Mouse (Mus musculus): Measurements from ENCODE around the gene Sod1. TPM values are rescaled to one million over a fixed set of nuclear protein-coding genes. Genes with fewer than 3 reads are reported as not detected.
A peak's percentile ranks its signal among the peaks of the same experiment; 100 is the strongest.
"Not testable (repeated sequence)": the region's sequence is repeated elsewhere in the genome, so short reads cannot be mapped to it uniquely, and the experiment has no call there.

Gene Sod1
- polyA plus RNA-seq, 1 experiment: 109 TPM

- Histone ChIP-seq H3K27me3 (ENCODE audit: control insufficient read depth) (no peaks in the 10 kb centered on the region), H3K4me1 (ENCODE audit: control insufficient read depth) (peaks cover 62% of the 10 kb centered on the region), H3K9me3 (ENCODE audit: control insufficient read depth, low read length) (peaks cover 5% of the 10 kb centered on the region; the same call in 1 of the 2 replicates), H3K4me3 (replicated peaks) (no peak overlapping the region), H3K36me3 (ENCODE audit: control insufficient read depth) (no peaks in the 10 kb centered on the region; the same call in 1 of the 2 replicates)
- TF ChIP-seq TAL1 (IDR thresholded peaks at IDR 0.05; ENCODE audit: low read length) (no peak), GATA1 (IDR thresholded peaks at IDR 0.05; ENCODE audit: low read length) (no peak)
Observed at GRCm38 (mm10) chr16:90216414-90216813, 4.1 kb upstream of the Sod1 start.

- TF ChIP-seq GATA1 (IDR thresholded peaks at IDR 0.05; ENCODE audit: low read length) (no peak), TAL1 (IDR thresholded peaks at IDR 0.05; ENCODE audit: low read length) (no peak)
- H3K36me3 ChIP-seq (ENCODE audit: control insufficient read depth): peaks cover 2% of the 10 kb centered on the region
- H3K27me3 ChIP-seq (ENCODE audit: control insufficient read depth): no peaks in the 10 kb centered on the region
- peaks cover 63% of the 10 kb centered on the region for H3K4me1 ChIP-seq (ENCODE audit: control insufficient read depth)
- no peaks in the 10 kb centered on the region for H3K9me3 ChIP-seq (ENCODE audit: control insufficient read depth, low read length)
- no peak overlapping the region for H3K4me3 ChIP-seq (replicated peaks)
Observed at GRCm38 (mm10) chr16:90217356-90217755, 3.2 kb upstream of the Sod1 start.

- H3K4me3 ChIP-seq (replicated peaks): no peak overlapping the region
- peaks cover 68% of the 10 kb centered on the region for H3K4me1 ChIP-seq (ENCODE audit: control insufficient read depth)
- no peaks in the 10 kb centered on the region for H3K27me3 ChIP-seq (ENCODE audit: control insufficient read depth)
- no peaks in the 10 kb centered on the region for H3K9me3 ChIP-seq (ENCODE audit: control insufficient read depth, low read length)
- TF ChIP-seq GATA1 (IDR thresholded peaks at IDR 0.05; ENCODE audit: low read length) (no peak), TAL1 (IDR thresholded peaks at IDR 0.05; ENCODE audit: low read length) (no peak)
- peaks cover 8% of the 10 kb centered on the region for H3K36me3 ChIP-seq (ENCODE audit: control insufficient read depth)
Observed at GRCm38 (mm10) chr16:90217926-90218325, 2.6 kb upstream of the Sod1 start.

GRCm38 (mm10) chr16:90219445-90219844 lies 1.1 kb upstream of the Sod1 start:
- peaks cover 23% of the 10 kb centered on the region for H3K36me3 ChIP-seq (ENCODE audit: control insufficient read depth)
- H3K9me3 ChIP-seq (ENCODE audit: control insufficient read depth, low read length); H3K27me3 ChIP-seq (ENCODE audit: control insufficient read depth); H3K4me3 ChIP-seq (replicated peaks): not testable (repeated sequence)
- peaks cover 68% of the 10 kb centered on the region for H3K4me1 ChIP-seq (ENCODE audit: control insufficient read depth)

GRCm38 (mm10) chr16:90220892-90221431 lies 408 bp downstream of the Sod1 start:
- Histone ChIP-seq H3K27me3 (ENCODE audit: control insufficient read depth) (no peaks in the 10 kb centered on the region), H3K4me1 (ENCODE audit: control insufficient read depth) (peaks cover 55% of the 10 kb centered on the region), H3K36me3 (ENCODE audit: control insufficient read depth) (peaks cover 38% of the 10 kb centered on the region), H3K4me3 (replicated peaks) (peak overlapping the region; percentile 96), H3K9me3 (ENCODE audit: control insufficient read depth, low read length) (no peaks in the 10 kb centered on the region)
- no peak for TF ChIP-seq GATA1 (IDR thresholded peaks at IDR 0.05; ENCODE audit: low read length)
- TF ChIP-seq TAL1 (IDR thresholded peaks at IDR 0.05; ENCODE audit: low read length): no peak

- peak overlapping the region; percentile 96 for H3K4me3 ChIP-seq (replicated peaks)
- H3K36me3 ChIP-seq (ENCODE audit: control insufficient read depth): peaks cover 44% of the 10 kb centered on the region
- no peaks in the 10 kb centered on the region for H3K9me3 ChIP-seq (ENCODE audit: control insufficient read depth, low read length)
- TF ChIP-seq TAL1 (IDR thresholded peaks at IDR 0.05; ENCODE audit: low read length) (no peak), GATA1 (IDR thresholded peaks at IDR 0.05; ENCODE audit: low read length) (no peak)
- H3K4me1 ChIP-seq (ENCODE audit: control insufficient read depth): peaks cover 53% of the 10 kb centered on the region
- no peaks in the 10 kb centered on the region for H3K27me3 ChIP-seq (ENCODE audit: control insufficient read depth)
Observed at GRCm38 (mm10) chr16:90221441-90222070, 1.0 kb downstream of the Sod1 start.

- Histone ChIP-seq H3K4me1 (ENCODE audit: control insufficient read depth) (peaks cover 6% of the 10 kb centered on the region), H3K9me3 (ENCODE audit: control insufficient read depth, low read length) (no peaks in the 10 kb centered on the region), H3K27me3 (ENCODE audit: control insufficient read depth) (no peaks in the 10 kb centered on the region), H3K36me3 (ENCODE audit: control insufficient read depth) (peaks cover 92% of the 10 kb centered on the region), H3K4me3 (replicated peaks) (no peak overlapping the region)
- TF ChIP-seq GATA1 (IDR thresholded peaks at IDR 0.05; ENCODE audit: low read length) (no peak), TAL1 (IDR thresholded peaks at IDR 0.05; ENCODE audit: low read length) (no peak)
Observed at GRCm38 (mm10) chr16:90229897-90230296, 9.3 kb downstream of the Sod1 start.

GRCm38 (mm10) chr16:90231302-90231701 lies 10.7 kb downstream of the Sod1 start:
- H3K4me3 ChIP-seq (replicated peaks): no peak overlapping the region
- no peaks in the 10 kb centered on the region for H3K9me3 ChIP-seq (ENCODE audit: control insufficient read depth, low read length)
- TF ChIP-seq GATA1 (IDR thresholded peaks at IDR 0.05; ENCODE audit: low read length) (no peak), TAL1 (IDR thresholded peaks at IDR 0.05; ENCODE audit: low read length) (no peak)
- H3K27me3 ChIP-seq (ENCODE audit: control insufficient read depth): no peaks in the 10 kb centered on the region
- H3K4me1 ChIP-seq (ENCODE audit: control insufficient read depth): peaks cover 13% of the 10 kb centered on the region
- H3K36me3 ChIP-seq (ENCODE audit: control insufficient read depth): peaks cover 90% of the 10 kb centered on the region

- Histone ChIP-seq H3K4me1 (ENCODE audit: control insufficient read depth) (peaks cover 13% of the 10 kb centered on the region), H3K4me3 (replicated peaks) (no peak overlapping the region), H3K36me3 (ENCODE audit: control insufficient read depth) (peaks cover 84% of the 10 kb centered on the region), H3K27me3 (ENCODE audit: control insufficient read depth) (no peaks in the 10 kb centered on the region), H3K9me3 (ENCODE audit: control insufficient read depth, low read length) (no peaks in the 10 kb centered on the region)
- no peak for TF ChIP-seq TAL1 (IDR thresholded peaks at IDR 0.05; ENCODE audit: low read length)
Observed at GRCm38 (mm10) chr16:90233702-90234101, 13.1 kb downstream of the Sod1 start.

GRCm38 (mm10) chr16:90234617-90235016 lies 14.1 kb downstream of the Sod1 start:
- Histone ChIP-seq H3K27me3 (ENCODE audit: control insufficient read depth) (no peaks in the 10 kb centered on the region), H3K36me3 (ENCODE audit: control insufficient read depth) (peaks cover 84% of the 10 kb centered on the region), H3K9me3 (ENCODE audit: control insufficient read depth, low read length) (no peaks in the 10 kb centered on the region), H3K4me1 (ENCODE audit: control insufficient read depth) (peaks cover 13% of the 10 kb centered on the region), H3K4me3 (replicated peaks) (no peak overlapping the region)
- no peak for TF ChIP-seq TAL1 (IDR thresholded peaks at IDR 0.05; ENCODE audit: low read length)
- TF ChIP-seq GATA1 (IDR thresholded peaks at IDR 0.05; ENCODE audit: low read length): no peak
